Mouse (Mus musculus): ENCODE data around the gene Caprin1.

DNA sequence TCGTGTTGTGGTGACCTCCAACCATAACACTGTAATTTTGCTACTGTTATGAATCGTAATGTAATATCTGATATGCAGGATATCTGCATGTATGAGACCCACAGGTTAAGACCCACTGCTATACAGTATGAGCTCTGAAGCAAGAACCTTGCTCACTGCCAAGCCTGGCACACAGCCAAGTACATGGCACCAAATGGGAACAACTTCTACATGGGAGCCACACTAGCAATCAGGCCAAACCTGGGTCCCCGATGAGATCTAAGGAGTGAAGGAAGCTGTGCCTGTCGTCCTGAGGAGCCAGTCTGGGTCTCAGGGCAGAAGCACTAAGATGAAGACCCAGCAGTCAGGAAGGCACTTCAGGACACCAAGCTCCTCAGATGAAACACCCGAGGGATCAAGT lies 52.0 kb downstream of the Caprin1 start:
- TF ChIP-seq CTCF (IDR thresholded peaks at IDR 0.05; ENCODE audit: low read depth, low read length) (no peak), TAL1 (conservative IDR thresholded peaks at IDR 0.05; ENCODE audit: low read depth, low read length) (no peak), GATA1 (IDR thresholded peaks at IDR 0.05; ENCODE audit: borderline replicate concordance, low read length) (no peak), POLR2AphosphoS5 (IDR thresholded peaks at IDR 0.05; ENCODE audit: insufficient replicate concordance, low read depth, low read length) (no peak)
